In the genomic region with DNA sequence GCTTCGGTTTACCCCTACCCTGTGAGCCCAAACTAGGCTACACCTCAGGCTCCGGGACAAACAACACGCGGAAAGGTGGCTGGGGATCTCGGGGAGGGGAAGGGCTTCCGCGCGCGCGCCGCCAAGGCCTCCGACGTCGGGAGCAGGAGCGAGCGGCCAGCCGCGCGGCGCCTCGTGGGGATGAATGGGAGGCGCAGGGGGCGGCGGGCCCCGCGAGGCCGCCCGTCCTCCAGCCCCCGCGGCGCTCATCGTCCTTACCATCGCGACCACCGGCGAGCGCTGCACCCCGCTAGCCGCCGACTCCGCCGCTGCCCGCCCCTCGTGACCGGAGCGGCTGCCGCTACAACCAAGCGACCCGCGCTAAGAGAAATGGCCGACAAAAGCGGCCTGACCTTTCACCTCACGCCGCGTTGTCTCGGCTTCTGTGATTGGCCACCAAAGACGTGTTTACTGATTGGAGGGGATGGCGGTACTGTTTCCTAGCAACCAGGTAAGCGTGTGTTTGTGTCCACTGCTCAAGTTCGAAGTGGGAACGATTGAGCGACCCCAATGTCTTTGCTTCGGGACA, we compare ENCODE assay signal across 8 mouse cellular contexts. TPM values are rescaled to one million over a fixed set of nuclear protein-coding genes. Genes with fewer than 3 reads are reported as not detected.
DNase-seq lines count a peak whose midpoint lies in the region; ATAC-seq and TF ChIP-seq lines count a peak whose summit lies in the region.

Gene Snrpf, minus strand, starts transcription at position 426 of the 568 bp plus-strand sequence.

- no peak; the same call in 1 of the 2 replicates for TF ChIP-seq CTCF in lung, postnatal 0 days (IDR thresholded peaks at IDR 0.05)

- TF ChIP-seq EP300 in lung, postnatal 0 days (IDR thresholded peaks at IDR 0.05): no peak

- DNase-seq in MN1 (ENCODE audit: low spot score): peak; percentile 98
- DNase-seq in cerebellum, adult 9-10 months: peak; percentile 96
- DNase-seq in hindbrain, embryonic 10.5 days (ENCODE audit: low spot score): peak; percentile 94
- DNase-seq in layer of hippocampus, adult 9-11 months: peak; percentile 91
- DNase-seq in lung, postnatal 0 days (ENCODE audit: low spot score): peak; percentile 94
- DNase-seq in ovary, postnatal 14 days (ENCODE audit: low spot score): peak; percentile 95
- DNase-seq in thymus, postnatal 14 days: peak; percentile 90

- H3K36me3 ChIP-seq in hindbrain, embryonic 10.5 days: peaks cover 36% of the 10 kb centered on the region
- H3K36me3 ChIP-seq in lung, postnatal 0 days (ENCODE audit: insufficient read depth, low read length): no peaks in the 10 kb centered on the region

- peaks cover 18% of the 10 kb centered on the region for H3K4me1 ChIP-seq in hindbrain, embryonic 10.5 days (replicated peaks)
- H3K4me1 ChIP-seq in lung, postnatal 0 days (ENCODE audit: insufficient read depth, low read depth, low read length): peaks cover 13% of the 10 kb centered on the region; the same call in 1 of the 2 replicates

- peak within 1 kb of the TSS; percentile 97 for H3K27ac ChIP-seq in hindbrain, embryonic 10.5 days
- peak within 1 kb of the TSS; percentile 66 for H3K27ac ChIP-seq in lung, postnatal 0 days (ENCODE audit: low read length)

- WGBS in hindbrain, embryonic 10.5 days: under 1% methylated on average over 63 of the region's 63 CpGs
- under 1% methylated on average over 45 of the region's 63 CpGs for WGBS in lung, postnatal 0 days

- H3K9ac ChIP-seq in lung, postnatal 0 days (replicated peaks; ENCODE audit: low read depth): peak within 1 kb of the TSS; percentile 60

- no peaks in the 10 kb centered on the region for H3K27me3 ChIP-seq in hindbrain, embryonic 10.5 days (ENCODE audit: insufficient read depth, poor library complexity, severe bottlenecking)
- no peaks in the 10 kb centered on the region for H3K27me3 ChIP-seq in lung, postnatal 0 days (replicated peaks; ENCODE audit: insufficient read depth, low read length)

- H3K9me3 ChIP-seq in hindbrain, embryonic 10.5 days: no peaks in the 10 kb centered on the region
- H3K9me3 ChIP-seq in lung, postnatal 0 days (ENCODE audit: low read length): no peaks in the 10 kb centered on the region

- H3K4me2 ChIP-seq in lung, postnatal 0 days (replicated peaks; ENCODE audit: low read depth, low read length): peak within 1 kb of the TSS; percentile 78

- peak within 1 kb of the TSS; percentile 87 for H3K4me3 ChIP-seq in hindbrain, embryonic 10.5 days
- H3K4me3 ChIP-seq in lung, postnatal 0 days (ENCODE audit: low read depth, low read length): peak within 1 kb of the TSS; percentile 72

- ATAC-seq in frontal cortex, adult (ENCODE audit: low TSS enrichment): peak; percentile 92
- ATAC-seq in lung, postnatal 0 days: peak; percentile 96

RNA-seq across cellular contexts. Expression of gene Snrpf, which starts in this region (rescaled TPM):
- 163 and 183 TPM in 2 replicates for polyA plus RNA-seq in hindbrain, embryonic 10.5 days (2016; fragmentation: Nextera tagmentation; extraction: Ambion mirVana)
- 46.1 and 58.7 TPM in 2 replicates for polyA plus RNA-seq in lung, postnatal 0 days (2015; fragmentation: Nextera tagmentation; extraction: Ambion mirVana)

Comparison
In these comparisons a context has a peak if more than half of its experiments do, and no peak if none do; other contexts are left out.
1. Peak in every context shown above with its lines: DNase-seq, ATAC-seq, H3K4me3 ChIP-seq and H3K27ac ChIP-seq.